Mouse (Mus musculus) intestine, embryonic 14.5 days (tissue): ENCODE results near the gene Jade1. TPM values are rescaled to one million over a fixed set of nuclear protein-coding genes. Genes with fewer than 3 reads are reported as not detected.

Source experiments
- ATAC-seq: fragments of 200-750 bp; cut with Nextera tagmentation; replicated peaks from 2 replicates; pipeline ENCODE4 v1.8.0; 2017; ENCODE audit warnings: low read depth, moderate number of reproducible peaks, moderate TSS enrichment, moderate library complexity; ENCODE audit not compliant: low FRiP score, low TSS enrichment
- DNase-seq: peaks from one replicate; pipeline ENCODE4 v3.0.0-alpha.2; 2018; ENCODE audit warnings: low spot score
- H3K27ac ChIP-seq: fragments of 300-500 bp; sonication (generic); 2 replicates; pipeline ENCODE4 v1.5.1; 2014; ENCODE audit warnings: low read depth, mild to moderate bottlenecking, control low read depth
- H3K27me3 ChIP-seq: fragments of 300-500 bp; sonication (generic); replicated peaks from 2 replicates; pipeline ENCODE4 v1.6.1; 2014; ENCODE audit warnings: low read length, control low read depth; ENCODE audit not compliant: control insufficient read depth, insufficient read depth
- H3K36me3 ChIP-seq: fragments of 300-500 bp; sonication (generic); 2 replicates; pipeline ENCODE4 v1.6.1; 2014; ENCODE audit warnings: low read length, control low read depth; ENCODE audit not compliant: control insufficient read depth, insufficient read depth
- H3K4me1 ChIP-seq: fragments of 300-500 bp; sonication (generic); replicated peaks from 2 replicates; pipeline ENCODE4 v1.6.1; 2014; ENCODE audit warnings: low read length, control low read depth, mixed read lengths; ENCODE audit not compliant: control insufficient read depth, insufficient read depth
- H3K4me2 ChIP-seq: fragments of 300-500 bp; sonication (generic); 2 replicates; pipeline ENCODE4 v1.6.1; 2014; ENCODE audit warnings: low read length
- H3K4me3 ChIP-seq: fragments of 300-500 bp; sonication (generic); 2 replicates; pipeline ENCODE4 v1.5.1; 2014; ENCODE audit warnings: low read depth, low read length, control low read depth, mixed read lengths
- H3K9ac ChIP-seq: fragments of 300-500 bp; sonication (generic); 2 replicates; pipeline ENCODE4 v1.6.1; 2014; ENCODE audit warnings: mild to moderate bottlenecking, low read length
- H3K9me3 ChIP-seq: fragments of 300-500 bp; sonication (generic); 2 replicates; pipeline ENCODE4 v1.6.1; 2016; ENCODE audit warnings: low read length, control low read depth; ENCODE audit not compliant: control insufficient read depth
- WGBS: fragments of 180-500 bp; shearing (Covaris S2); extraction: QIAGEN DNeasy Blood & Tissue Kit; methylation state at CpG from one replicate; pipeline ENCODE4 v1.1.7; 2014; 5-methylcytosine and 5-hydroxymethylcytosine counted together
- polyA plus RNA-seq: library from polyadenylated mRNA; unstranded; fragments of >200 nt; fragmentation: Nextera tagmentation; extraction: Ambion mirVana; gene quantifications from 2 replicates; pipeline ENCODE4 v1.2.1, GENCODE M21; 2014

Jade1 gene
- polyA plus RNA-seq, 1 experiment from 2014 or later = 21.0 TPM

- Histone ChIP-seq H3K9me3 (no peaks in the 10 kb centered on the region), H3K27me3 (no peaks in the 10 kb centered on the region), H3K4me2 (no peak overlapping the region), H3K9ac (no peak overlapping the region), H3K36me3 (peaks cover 66% of the 10 kb centered on the region), H3K27ac (no peak overlapping the region), H3K4me1 (no peaks in the 10 kb centered on the region), H3K4me3 (no peak overlapping the region)
- ATAC-seq (no peak), DNase-seq (no peak)
- WGBS = 95% methylated on average over 5 of the region's 5 CpGs
Measured at GRCm38 (mm10) chr3:41609071-41609470, 53.5 kb downstream of the Jade1 start.

GRCm38 (mm10) chr3:41612211-41612610, 56.7 kb downstream of the Jade1 start:
- Histone ChIP-seq H3K27me3 (no peaks in the 10 kb centered on the region), H3K9ac (no peak overlapping the region), H3K9me3 (no peaks in the 10 kb centered on the region), H3K4me3 (no peak overlapping the region), H3K27ac (no peak overlapping the region), H3K4me1 (no peaks in the 10 kb centered on the region), H3K4me2 (no peak overlapping the region), H3K36me3 (peaks cover 53% of the 10 kb centered on the region)
- ATAC-seq (no peak), DNase-seq (no peak)
- 94% methylated on average over 3 of the region's 3 CpGs for WGBS

- DNase-seq (no peak), ATAC-seq (no peak)
- peaks cover 53% of the 10 kb centered on the region for H3K36me3 ChIP-seq
- no peaks in the 10 kb centered on the region for H3K4me1 ChIP-seq
- 85% methylated on average over 9 of the region's 9 CpGs for WGBS
- no peak overlapping the region for H3K4me3 ChIP-seq
- H3K27me3 ChIP-seq = no peaks in the 10 kb centered on the region
- no peak overlapping the region for H3K4me2 ChIP-seq
- no peaks in the 10 kb centered on the region for H3K9me3 ChIP-seq
- no peak overlapping the region for H3K27ac ChIP-seq
- no peak overlapping the region for H3K9ac ChIP-seq
Measured at GRCm38 (mm10) chr3:41613706-41614105, 58.2 kb downstream of the Jade1 start.

GRCm38 (mm10) chr3:41614230-41614985, 58.9 kb downstream of the Jade1 start:
- H3K4me1 ChIP-seq = no peaks in the 10 kb centered on the region
- 91% methylated on average over 5 of the region's 5 CpGs for WGBS
- no peak for DNase-seq
- H3K9me3 ChIP-seq = no peaks in the 10 kb centered on the region
- H3K36me3 ChIP-seq = peaks cover 53% of the 10 kb centered on the region
- H3K4me2 ChIP-seq = no peak overlapping the region
- H3K27ac ChIP-seq = no peak overlapping the region
- H3K4me3 ChIP-seq = no peak overlapping the region
- no peak for ATAC-seq
- no peaks in the 10 kb centered on the region for H3K27me3 ChIP-seq
- H3K9ac ChIP-seq = no peak overlapping the region

- no peaks in the 10 kb centered on the region for H3K27me3 ChIP-seq
- no peak overlapping the region for H3K27ac ChIP-seq
- H3K9me3 ChIP-seq = no peaks in the 10 kb centered on the region
- H3K36me3 ChIP-seq = peaks cover 19% of the 10 kb centered on the region
- 80% methylated on average over 3 of the region's 3 CpGs for WGBS
- no peaks in the 10 kb centered on the region for H3K4me1 ChIP-seq
- no peak overlapping the region for H3K4me2 ChIP-seq
- no peak for DNase-seq
- ATAC-seq = no peak
- no peak overlapping the region for H3K9ac ChIP-seq
- H3K4me3 ChIP-seq = no peak overlapping the region
Measured at GRCm38 (mm10) chr3:41618036-41618435, 62.5 kb downstream of the Jade1 start.

GRCm38 (mm10) chr3:41618488-41618887, 63.0 kb downstream of the Jade1 start:
- ATAC-seq (no peak), DNase-seq (no peak)
- Histone ChIP-seq H3K27me3 (no peaks in the 10 kb centered on the region), H3K4me1 (no peaks in the 10 kb centered on the region), H3K9ac (no peak overlapping the region), H3K4me3 (no peak overlapping the region), H3K36me3 (peaks cover 14% of the 10 kb centered on the region), H3K4me2 (no peak overlapping the region), H3K9me3 (no peaks in the 10 kb centered on the region), H3K27ac (no peak overlapping the region)
- 93% methylated on average over 3 of the region's 3 CpGs for WGBS

- Histone ChIP-seq H3K9me3 (no peaks in the 10 kb centered on the region), H3K4me2 (no peak overlapping the region), H3K4me3 (no peak overlapping the region), H3K9ac (no peak overlapping the region), H3K27me3 (no peaks in the 10 kb centered on the region), H3K4me1 (no peaks in the 10 kb centered on the region), H3K27ac (no peak overlapping the region), H3K36me3 (no peaks in the 10 kb centered on the region; the same call in 1 of the 2 replicates)
- no peak for DNase-seq
- no peak for ATAC-seq
- WGBS = 83% methylated on average over 7 of the region's 7 CpGs
Measured at GRCm38 (mm10) chr3:41620971-41621370, 65.4 kb downstream of the Jade1 start.

GRCm38 (mm10) chr3:41655642-41656041, 100.1 kb downstream of the Jade1 start:
- H3K4me1 ChIP-seq = no peaks in the 10 kb centered on the region
- 90% methylated on average over 1 of the region's 1 CpGs for WGBS
- H3K4me2 ChIP-seq = no peak overlapping the region
- no peak overlapping the region for H3K4me3 ChIP-seq
- H3K36me3 ChIP-seq = peaks cover 10% of the 10 kb centered on the region; the same call in 1 of the 2 replicates
- H3K9ac ChIP-seq = no peak overlapping the region
- H3K27me3 ChIP-seq = no peaks in the 10 kb centered on the region
- no peak for ATAC-seq
- H3K27ac ChIP-seq = no peak overlapping the region
- no peaks in the 10 kb centered on the region for H3K9me3 ChIP-seq
- no peak for DNase-seq
